Mouse (Mus musculus) ES-CJ7 (cell line): ENCODE results near the gene Dus4l.

Experiments used
- DNase-seq: peaks from one replicate; pipeline ENCODE4 v3.0.0; 2011; ENCODE audit warnings: low read depth, low spot score

Gene Dus4l

DNA sequence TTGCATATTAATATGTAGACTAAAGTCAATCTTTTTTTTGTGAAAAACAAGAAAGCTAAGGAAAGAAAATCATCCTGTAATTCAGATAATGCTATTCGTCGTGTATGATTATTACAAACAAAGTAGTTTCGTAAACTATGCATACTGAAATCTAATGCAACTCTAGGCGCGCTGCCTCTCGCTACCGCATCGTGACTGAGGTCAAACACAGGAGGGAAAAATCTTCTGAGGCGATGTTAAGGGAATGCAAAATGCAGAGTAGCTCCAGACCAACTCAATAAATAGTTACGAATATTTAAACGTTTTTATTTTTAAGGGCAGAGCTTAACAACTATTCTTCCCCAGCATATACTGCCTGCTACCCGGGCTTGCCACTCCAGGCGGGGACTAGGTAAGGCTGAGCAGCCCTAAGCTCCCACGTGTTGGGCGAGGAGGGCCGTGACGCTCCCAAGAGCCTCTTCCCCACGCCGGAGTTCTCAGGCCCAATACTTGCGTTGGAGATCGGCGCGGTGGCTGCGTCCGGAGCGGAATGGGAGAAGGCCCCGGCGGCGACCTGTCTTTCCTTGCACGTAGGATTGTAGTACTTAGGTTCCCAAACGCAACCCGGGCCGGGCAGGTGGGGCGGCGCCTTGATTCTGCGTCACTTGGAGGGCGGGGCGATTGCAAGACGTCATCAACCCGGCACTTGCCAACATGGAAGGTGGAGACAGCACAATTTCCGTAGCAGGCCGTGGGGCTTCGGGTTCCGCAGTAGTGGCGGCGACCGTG, at the start of gene Dus4l, which contains the start of gene Cog5:
Dus4l (minus strand) TSS at position 630 of the 768 bp plus-strand sequence.
Cog5 (plus strand) TSS at position 673 of the 768 bp plus-strand sequence.
- DNase-seq, result peak; percentile 94

DNA sequence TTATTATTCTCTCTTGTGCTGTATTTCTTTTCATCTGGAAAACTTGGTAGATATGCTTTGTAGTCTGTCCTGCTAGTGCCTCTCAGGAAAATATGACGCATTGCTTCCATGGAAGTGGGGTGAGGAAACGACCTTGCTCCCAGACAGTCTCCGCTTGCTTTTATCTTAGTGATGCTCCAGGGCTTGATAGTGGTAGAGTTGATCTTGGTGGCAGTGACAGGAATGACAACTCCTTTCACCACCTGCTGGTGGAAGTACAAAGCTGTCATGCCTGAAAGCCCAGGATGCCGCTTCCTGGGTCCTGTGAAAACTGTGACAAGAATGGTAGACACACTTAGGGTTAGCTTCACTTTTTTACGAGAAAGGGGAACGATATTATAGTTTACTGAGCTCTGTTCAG, 49.3 kb upstream of the Dus4l start:
- DNase-seq, result no peak

DNA sequence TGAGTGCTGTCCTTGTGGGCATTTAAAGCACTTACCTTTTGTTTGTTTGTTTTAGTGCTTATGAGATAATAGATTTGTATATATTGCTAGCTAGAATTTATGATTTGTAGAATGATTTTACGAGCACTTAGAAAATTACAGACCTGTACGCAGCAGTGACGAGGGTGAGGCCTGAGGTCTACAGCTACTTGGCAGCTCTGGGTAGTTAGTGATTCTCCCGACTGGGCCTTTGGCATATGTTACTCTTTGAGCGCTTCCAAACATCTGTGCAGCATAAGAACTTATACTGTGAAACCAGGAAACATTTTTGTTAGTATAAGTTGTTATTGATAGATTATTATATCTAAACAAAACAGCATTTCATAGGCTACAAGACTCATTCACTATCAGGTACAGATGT, 46.8 kb upstream of the Dus4l start:
- DNase-seq, result no peak

DNA sequence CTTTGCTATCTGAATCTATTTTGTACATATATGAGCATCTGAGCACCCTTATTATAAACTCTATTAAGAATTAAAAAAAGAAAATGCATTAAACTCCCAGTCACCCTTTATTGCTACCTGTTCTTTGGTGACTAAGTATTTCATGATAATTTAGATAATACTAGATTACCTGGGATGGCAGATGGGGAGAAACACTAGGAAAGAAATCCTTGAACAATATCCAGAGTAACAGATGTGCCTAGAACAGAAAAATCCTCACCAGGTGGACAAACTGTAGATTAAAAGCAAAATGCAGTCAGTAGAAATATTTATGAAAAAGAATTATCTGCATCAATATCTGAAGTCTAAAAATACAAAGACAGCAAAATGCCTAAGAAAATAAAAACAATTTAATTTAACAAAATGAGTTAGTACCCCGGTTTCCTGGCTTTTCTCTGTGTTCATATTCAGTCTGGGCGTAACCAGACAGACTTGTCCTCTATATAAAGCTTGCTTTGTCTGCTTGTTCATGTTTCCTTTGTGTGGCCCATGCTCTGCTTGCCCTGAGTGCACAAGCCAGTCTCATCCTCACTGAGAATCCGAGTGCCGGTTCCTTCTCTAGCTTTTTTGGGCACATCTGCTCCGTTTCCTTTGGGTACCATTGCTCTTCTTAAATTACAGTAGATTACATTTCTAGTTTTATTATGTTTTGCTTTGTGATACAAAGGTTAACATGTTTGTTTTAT, 46.2 kb upstream of the Dus4l start:
- no peak for DNase-seq

DNA sequence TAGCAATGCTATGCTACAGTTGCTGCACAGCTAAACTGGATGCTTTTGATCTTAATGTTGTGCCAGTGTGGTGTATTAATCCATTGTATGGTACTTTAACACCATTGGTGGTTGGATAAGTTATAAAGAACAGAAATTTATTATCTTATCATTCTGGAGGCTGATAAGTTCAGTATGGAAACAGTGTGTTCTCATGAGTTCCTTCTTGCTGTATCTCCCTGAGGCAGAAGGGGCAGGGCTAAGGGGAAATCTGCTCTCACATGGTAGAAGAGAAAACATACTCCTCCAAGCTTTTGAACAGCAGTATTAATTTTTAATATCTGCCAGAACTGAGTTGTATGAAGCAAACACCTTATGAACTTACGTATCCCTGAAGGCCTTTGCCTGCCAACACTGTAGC, 38.7 kb upstream of the Dus4l start:
- DNase-seq, result no peak

DNA sequence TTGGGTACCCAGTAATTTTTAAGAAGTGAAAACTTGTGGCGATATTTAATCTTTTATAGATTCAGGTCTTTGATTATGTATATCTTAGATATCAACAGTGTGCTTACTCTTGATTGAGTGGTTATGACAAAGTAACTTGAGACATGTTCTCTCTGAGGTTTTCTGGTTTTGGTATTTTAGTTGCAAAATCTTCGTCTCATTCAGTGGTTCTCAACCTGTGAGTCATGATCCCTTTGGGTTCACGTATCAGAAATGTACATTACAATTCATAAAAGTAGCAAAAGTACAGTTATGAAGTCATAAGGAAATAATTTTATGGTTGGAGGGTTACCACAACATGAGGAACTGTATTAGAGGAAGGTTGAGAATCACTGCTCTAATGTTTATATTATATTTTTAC, 32.1 kb upstream of the Dus4l start:
- no peak for DNase-seq

DNA sequence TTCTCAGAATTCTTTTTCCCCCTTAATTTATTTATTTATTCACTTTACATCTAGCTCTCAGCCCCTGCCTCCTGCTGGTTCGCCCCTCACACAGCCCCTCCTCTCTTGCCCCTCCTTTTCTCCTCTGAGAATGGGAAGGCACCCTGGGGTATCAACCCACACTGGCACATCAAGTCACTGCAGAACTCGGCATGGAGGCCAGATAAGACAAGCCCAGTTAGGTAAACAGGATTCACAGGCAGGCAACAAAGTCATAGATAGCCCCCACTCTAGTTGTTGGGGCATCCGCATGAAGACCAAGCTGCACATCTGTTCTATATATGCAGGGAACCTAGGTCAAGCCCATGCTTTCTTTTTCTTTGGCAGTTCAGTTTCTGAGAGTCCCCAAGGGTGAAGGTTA, 12.6 kb upstream of the Dus4l start:
- no peak for DNase-seq

DNA sequence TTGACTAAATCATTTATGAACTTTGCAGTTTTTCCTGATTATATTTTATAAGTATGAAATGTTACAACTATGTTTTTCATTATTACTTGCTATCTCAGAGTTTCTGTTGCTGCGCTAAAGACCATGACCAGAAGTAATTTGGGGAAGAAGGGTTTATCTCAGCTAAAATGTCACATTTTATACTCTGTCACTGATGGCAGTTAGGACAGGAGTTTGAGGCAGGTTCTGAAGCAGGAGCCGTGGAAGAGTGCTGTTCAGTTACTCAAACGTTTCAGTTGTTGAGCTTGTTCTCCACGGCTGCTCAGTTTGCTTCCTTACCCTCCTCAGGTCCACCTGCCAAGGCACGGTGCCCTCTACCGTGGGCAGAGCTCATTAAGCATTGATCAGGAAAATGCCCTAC, 11.4 kb upstream of the Dus4l start:
- no peak for DNase-seq

DNA sequence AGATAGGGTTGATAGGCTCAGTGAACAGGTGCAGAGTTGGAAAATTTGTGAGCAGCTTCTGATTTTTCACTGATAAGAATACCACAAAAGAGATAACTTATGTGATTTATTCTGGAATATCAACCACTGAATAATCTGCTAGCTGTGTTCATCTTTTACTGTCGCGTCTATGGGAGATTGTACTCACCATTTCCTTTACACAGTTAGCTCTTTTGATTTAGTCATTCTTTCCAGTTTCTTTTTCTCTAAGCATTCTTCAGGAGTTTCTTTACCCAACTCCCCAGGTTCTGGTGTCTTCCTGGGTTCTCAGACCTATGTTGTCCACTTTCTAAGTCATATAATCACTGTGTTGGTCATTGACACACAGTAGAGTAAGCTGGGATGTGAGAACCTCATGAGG, 2.2 kb upstream of the Dus4l start:
- no peak for DNase-seq

DNA sequence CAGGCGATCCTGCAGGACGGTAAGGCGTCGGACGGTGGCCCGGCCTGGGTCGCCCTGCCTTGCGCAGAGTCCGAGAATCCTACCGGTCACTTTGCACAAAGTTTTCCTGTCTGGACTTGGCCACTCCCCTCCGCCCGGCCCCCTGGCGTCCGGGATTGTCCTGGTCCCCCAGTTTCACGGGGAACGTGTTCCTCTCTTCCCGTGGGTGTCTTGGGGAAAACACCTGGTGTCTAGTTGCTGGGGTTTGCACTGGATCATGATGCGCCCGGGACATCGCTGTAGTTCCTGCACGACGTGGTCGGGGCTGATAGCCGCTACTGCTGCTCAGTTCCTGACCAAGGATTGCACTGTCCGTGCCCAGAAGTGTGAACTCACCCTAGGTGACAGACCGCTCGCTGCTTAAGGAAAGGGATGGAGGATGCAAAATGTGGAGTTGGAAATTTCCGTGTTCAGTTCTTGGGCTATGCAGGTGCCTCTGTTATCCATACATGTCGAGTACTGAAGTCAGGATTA, 395 bp upstream of the Dus4l start:
- DNase-seq, result no peak

DNA sequence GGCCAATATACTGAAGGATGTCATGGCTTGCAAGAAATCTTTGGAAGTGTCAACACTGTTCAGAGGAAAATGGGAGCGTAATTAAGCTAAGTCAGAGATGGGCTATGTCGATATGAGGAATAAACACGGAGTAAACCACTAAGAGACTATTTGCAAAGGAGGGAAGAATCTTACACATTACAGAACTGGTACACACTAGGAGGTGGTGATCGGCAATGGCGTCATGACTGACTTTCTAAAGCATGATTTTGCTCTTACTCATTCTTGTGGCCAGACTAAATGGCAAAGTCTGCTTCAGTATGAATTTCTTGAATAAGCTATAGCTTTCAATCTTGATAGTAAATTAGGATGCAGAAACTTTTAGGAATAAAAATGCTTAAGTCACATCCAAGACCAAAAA, 1.0 kb downstream of the Dus4l start:
- no peak for DNase-seq

DNA sequence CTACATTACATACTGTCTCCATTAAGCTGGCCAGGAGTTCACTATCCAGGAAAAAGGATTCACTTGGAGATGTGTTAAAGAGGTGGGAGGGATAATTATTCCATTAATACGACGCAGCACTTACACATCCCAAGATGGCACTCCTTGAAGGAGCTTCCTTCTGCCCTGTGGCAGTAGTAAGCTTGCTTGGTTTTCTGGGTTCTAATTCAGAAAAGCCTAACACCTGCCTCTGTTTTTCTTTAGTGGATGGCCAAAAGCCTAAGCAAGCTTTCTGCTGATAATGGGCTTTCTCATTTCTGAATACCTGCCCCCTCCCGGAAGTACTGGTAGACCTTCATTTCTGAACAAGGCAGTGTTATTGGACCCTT, 19.4 kb downstream of the Dus4l start:
- DNase-seq, result no peak

DNA sequence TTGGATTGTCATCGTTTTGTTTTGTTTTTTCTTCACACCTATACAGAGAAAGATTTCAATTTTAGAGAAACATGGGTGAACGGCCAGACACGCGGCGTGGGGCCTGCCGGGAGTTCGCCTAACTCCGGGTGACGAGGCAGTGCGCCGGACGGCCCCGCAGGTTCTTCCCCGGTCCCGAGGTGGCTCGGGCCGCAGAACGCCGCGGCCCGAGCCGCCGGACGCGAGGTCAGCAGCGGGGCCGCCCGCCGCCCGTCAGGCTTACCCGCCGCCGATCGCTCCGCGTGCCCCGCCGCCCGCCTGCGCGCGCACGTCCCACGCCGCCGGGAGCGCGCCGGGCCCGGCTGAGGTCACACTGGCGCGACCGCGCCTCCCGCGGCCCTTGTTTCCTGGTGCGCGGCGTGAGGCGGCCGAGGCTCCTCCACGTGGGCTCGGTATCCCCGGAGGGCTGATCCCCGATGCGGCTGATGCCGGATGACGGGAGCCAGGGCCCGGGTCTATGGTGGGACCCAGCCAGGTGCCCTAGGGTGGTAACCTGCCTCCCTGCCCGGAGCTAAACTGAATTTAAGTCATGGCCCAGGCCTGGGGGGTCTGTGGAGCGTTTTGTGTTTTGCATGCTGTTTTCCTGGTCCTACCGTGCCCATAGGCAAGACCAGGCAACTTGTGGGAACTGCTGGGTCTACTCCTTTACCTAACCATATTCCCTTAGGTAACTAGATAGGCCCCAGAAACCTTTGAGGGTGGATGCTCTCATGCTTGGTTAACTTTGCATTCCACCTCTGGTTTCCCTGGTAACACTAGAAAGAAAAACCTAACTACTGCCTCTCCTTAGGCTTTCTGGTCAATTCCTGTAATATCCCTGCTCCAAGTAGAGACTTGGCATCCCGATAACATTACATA, 20.0 kb downstream of the Dus4l start, which contains the start of gene Bcap29:
Bcap29 (minus strand) TSS at position 316 of the 897 bp plus-strand sequence.
- DNase-seq, result peak; percentile 56

DNA sequence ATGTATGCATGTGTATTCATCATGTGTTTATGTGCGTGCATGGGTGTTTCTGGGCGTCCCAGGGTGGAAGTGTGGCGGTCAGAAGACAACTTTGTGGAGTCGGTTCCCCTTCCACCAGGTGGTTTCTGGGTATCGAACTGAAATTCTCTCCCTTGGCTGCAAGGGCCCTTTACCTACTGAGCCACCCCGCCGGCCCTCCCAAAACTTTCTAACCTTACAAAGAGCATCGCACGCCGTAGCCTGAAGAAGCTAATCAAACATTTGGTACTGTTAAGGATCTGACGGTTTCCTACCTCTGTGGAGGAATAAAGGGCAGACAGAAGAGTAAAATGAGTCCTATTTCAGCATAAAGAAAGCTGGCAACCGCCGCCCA, 20.7 kb downstream of the Dus4l start:
- peak; percentile 30 for DNase-seq

DNA sequence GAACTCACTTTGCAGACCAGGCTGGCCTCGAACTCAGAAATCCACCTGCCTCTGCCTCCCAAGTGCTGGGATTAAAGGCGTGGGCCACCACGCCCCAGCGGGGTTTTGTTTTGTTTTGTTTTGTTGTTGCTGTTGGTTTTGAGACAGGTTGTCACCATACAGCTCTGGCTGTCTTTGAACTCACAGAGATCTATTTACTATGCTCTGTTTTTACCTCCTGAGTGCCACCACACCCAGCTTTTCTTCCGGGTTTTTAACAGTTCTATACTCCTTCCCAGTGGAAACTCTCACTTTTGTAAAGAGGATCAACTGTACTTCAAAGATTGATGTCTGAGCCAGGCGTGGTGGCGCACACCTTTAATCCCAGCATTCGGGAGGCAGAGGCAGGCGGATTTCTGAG, 26.2 kb downstream of the Dus4l start:
- DNase-seq, result peak; percentile 39

DNA sequence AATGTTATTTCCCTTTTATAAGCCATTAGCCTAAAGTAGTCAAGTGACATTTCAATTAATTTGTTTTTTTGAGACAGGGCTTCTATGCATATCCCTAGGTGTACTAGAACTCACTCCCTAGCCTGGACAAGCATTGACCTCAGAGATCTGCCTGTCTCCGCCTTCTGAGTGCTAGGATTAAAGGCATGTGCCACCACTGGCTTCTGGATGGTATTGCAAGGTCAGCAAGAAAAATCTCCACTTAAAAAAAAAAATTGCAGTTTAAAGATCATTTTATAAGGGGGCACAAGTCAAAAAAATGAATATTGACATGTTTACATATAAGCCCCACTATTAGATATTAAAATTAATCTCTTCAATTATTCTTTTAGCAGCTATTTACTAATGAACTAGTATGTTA, 29.6 kb downstream of the Dus4l start:
- DNase-seq, result no peak

DNA sequence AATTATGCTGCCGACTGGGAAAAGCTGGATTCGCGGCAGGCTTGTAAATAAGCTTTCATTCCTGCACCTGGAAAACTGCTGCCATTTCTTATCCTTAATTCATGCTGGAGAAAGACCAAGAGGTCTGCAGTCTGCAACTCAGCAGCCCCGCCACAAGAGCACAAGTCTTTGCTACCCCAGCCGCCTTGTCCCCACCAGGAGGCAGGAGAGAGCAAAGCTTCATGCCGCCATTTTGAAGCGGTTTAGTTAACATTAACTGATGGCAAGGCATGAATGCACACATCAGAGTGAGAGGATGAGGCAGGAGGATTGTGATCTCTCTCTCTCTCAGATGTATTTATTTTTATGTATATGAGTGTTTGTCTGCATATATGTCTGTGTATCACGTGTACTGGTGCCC, 34.5 kb downstream of the Dus4l start:
- peak; percentile 60 for DNase-seq

DNA sequence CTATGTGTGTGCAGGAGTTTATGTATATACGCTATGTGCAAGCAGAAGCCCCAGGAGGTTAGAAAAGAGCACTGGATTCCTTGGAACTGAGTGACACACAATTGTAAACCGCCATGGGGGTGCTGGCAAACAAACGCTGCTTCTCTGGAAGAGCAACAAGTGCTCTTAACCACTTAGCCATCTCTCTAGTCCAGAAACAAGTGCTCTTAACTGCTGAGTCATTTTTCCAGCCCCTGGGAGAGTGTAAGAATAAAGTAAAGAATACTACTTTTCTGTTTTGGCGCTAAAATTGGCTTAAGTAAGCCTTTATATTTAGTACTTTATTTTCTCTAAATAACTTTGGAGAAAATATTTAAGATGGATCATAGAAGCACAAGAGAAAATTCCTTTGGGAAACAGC, 41.3 kb downstream of the Dus4l start:
- no peak for DNase-seq

DNA sequence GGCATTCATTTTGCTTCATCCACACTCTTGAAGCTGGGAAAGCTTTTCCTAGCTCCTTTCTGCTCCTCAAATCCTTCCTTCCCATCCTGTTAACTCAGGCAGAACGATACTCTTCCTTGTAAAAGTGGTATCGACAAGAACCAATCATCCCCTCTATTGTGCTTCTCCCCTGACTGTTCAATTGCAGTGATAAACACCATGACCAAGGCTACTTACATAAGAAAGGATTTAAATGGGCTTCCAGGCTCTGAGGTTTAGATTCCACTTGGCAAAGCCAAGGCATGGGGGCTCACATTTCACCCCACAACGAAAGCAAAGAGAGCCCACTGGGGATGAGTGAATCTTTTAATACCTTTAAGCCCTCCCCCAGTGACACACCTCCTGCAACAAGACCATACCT, 46.5 kb downstream of the Dus4l start:
- DNase-seq, result peak; percentile 86

DNA sequence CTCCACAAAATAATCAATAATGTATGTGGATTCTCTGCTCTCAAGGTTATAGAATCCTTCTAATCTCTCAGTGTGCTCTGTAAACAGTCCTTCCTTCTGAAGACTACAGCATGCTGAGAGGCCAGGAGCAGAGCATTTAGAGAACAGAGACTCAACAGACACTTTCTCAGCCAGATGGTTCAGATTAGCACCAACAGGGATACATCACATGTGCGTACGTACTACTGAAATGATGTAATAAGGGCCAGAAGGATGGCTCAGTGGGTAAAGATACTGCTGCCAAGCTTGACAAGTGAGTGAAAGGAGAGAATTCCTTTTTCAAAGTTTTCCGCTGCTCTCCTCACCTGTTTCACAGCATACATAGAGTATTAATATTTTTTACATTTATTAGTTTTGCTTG, 49.7 kb downstream of the Dus4l start:
- no peak for DNase-seq

DNA sequence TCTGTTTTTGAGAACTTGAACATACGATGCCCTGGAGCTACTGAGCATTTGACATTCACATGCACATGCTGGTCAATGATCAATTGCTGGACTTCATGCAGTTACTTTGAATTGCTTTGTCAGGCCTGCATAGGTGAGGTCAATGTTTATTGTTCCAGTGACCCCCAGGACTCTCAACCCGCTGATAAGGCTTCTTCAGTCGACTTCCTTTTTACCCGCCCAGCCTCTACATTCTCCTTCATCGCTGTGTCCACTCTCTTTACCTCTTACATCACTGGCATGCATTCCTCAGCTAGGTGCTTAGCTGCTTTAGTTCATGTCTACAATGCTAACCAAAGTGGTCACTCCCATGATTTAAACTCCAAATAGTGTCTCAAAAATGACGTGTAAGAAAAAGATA, 51.0 kb downstream of the Dus4l start:
- DNase-seq, result no peak

DNA sequence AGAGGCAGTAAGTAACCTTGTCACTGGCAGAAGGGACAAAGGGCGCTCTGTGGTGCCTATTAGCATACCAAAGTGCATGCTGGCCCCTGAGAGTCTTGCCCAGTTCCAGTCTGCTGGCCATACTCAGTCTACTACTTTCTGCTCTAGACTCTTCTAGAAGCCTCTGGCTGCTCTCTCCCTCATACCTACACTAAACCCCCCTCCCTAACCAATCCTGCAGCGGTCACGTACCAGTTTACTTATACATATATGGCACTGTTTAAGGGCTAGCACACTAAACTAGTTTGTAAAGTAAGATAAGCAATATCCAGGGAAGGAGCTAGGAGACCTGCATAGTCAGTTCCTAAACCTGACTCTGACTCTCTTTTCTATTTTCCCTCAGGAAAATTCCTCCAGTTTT, 60.3 kb downstream of the Dus4l start:
- DNase-seq, result no peak
